Mouse (Mus musculus) G1E (cell line): ENCODE data around the gene Efl1. TPM values are rescaled to one million over a fixed set of nuclear protein-coding genes. Genes with fewer than 3 reads are reported as not detected.

Experiments used
- ATAC-seq: 2 replicates; pipeline ENCODE4 v1.8.0; 2016; ENCODE audit warnings: mild to moderate bottlenecking; ENCODE audit not compliant: insufficient number of reproducible peaks, poor library complexity, low FRiP score, severe bottlenecking; ENCODE audit errors: extremely low read depth
- DNase-seq: peaks from one replicate; pipeline ENCODE4 v3.0.0; 2012; ENCODE audit warnings: low spot score
- H3K27me3 ChIP-seq: 2 replicates; pipeline ENCODE4 v1.6.1; 2012; ENCODE audit warnings: mild to moderate bottlenecking, low read length, inconsistent platforms; ENCODE audit not compliant: insufficient read depth
- H3K36me3 ChIP-seq: replicated peaks from 2 replicates; pipeline ENCODE3; 2012; ENCODE audit warnings: mild to moderate bottlenecking, inconsistent platforms
- H3K4me1 ChIP-seq: 2 replicates; pipeline ENCODE4 v1.6.1; 2012; ENCODE audit warnings: low read depth, low read length, inconsistent platforms, mixed read lengths; ENCODE audit not compliant: insufficient read depth
- H3K4me3 ChIP-seq: 2 replicates; pipeline ENCODE4 v1.5.1; 2012; ENCODE audit warnings: low read depth, mild to moderate bottlenecking, inconsistent platforms, low read length, moderate library complexity, mixed read lengths
- H3K9me3 ChIP-seq: replicated peaks from 2 replicates; pipeline ENCODE4 v1.6.1; 2012; ENCODE audit warnings: inconsistent platforms
- CTCF ChIP-seq: IDR thresholded peaks from 2 replicates; pipeline ENCODE4 v1.5.1; 2012; ENCODE audit warnings: low read depth, low read length, inconsistent platforms, mixed read lengths
- GATA1 ChIP-seq: IDR thresholded peaks from 2 replicates; pipeline ENCODE4 v1.6.1; 2012; ENCODE audit warnings: borderline replicate concordance, low read length, inconsistent platforms, mixed read lengths
- GATA2 ChIP-seq: IDR thresholded peaks from 2 replicates; pipeline ENCODE4 v1.6.1; 2012; ENCODE audit warnings: low read depth, low read length, inconsistent platforms, borderline replicate concordance
- POLR2AphosphoS5 ChIP-seq: IDR thresholded peaks from 2 replicates; pipeline ENCODE4 v1.6.1; 2012; ENCODE audit warnings: low read depth, low read length, inconsistent platforms; ENCODE audit not compliant: insufficient replicate concordance
- TAL1 ChIP-seq: conservative IDR thresholded peaks from 2 replicates; pipeline ENCODE4 v1.6.1; 2012; ENCODE audit warnings: low read depth, low read length, inconsistent platforms, mixed read lengths
- polyA plus RNA-seq: library from polyadenylated mRNA; stranded (reverse); fragments of >175 nt; gene quantifications from 2 replicates; pipeline ENCODE4 v1.2.3, GENCODE M21; 2012
- total RNA-seq, 2 experiments: library from RNA; stranded (forward) in 1 of 2; stranded (reverse) in 1 of 2; fragments of 200-1000 nt in 1 of 2; fragments of >200 nt in 1 of 2; fragmentation: Nextera tagmentation in 1 of 2; gene quantifications; 2 replicates each; pipeline ENCODE4 v1.2.3; 2014 to 2017

Efl1 gene
- total and polyA plus RNA-seq, 3 experiments, result 3.7 to 31.9 (median 23.0) TPM

DNA sequence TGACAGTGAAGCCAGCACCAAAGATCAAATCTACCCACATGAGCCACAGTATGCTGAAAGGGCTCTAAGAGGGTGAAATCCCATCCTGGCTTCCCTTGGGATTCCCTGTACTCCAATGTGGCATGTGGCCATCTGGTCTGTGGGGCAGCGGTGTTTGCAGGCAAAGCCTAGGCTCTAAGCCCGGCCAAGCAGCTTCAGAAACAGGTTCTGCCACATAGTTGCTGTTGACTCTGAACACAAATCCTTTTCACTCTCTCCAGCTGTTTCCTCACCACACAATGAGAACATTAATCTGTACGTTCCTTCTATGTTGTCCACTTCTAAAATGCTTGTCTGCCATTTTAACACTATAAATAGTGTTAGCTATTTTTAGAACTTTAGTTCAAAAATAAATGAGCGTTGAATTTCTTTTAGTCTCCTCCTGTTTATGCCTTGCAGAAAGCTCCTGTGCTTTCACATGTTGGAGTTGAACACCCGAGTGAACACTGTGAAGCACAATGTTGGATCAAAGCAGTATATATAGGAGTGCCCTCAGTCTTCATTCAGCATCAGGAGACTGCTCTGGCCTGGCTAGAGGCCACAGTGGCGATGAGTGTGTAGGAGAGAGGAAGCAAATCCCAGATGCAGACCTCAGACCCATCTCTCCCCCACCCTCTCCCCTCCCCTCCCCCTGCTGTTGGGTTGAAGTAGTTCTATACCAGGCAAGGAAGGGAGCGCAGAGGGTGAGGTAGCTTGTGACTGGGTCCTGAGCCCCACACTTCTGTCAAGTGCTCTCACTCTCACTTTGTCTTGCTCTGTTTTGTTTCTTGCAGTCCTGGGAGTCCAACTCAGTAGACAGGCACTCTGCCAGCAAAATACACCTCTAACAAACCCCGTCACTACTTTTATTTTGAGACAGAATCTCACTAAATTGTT lies 104.0 kb downstream of the Efl1 start:
- Histone ChIP-seq H3K27me3 (no peaks in the 10 kb centered on the region), H3K4me1 (no peaks in the 10 kb centered on the region), H3K36me3 (peaks cover 81% of the 10 kb centered on the region), H3K4me3 (no peak overlapping the region), H3K9me3 (no peaks in the 10 kb centered on the region)
- ATAC-seq (no peak), DNase-seq (no peak)
- TF ChIP-seq GATA1 (no peak), CTCF (no peak), POLR2AphosphoS5 (no peak), TAL1 (no peak), GATA2 (no peak)

- ATAC-seq, result no peak
- H3K36me3 ChIP-seq, result peaks cover 68% of the 10 kb centered on the region
- no peaks in the 10 kb centered on the region for H3K9me3 ChIP-seq
- TF ChIP-seq POLR2AphosphoS5, result no peak
- no peak for TF ChIP-seq GATA2
- no peak for TF ChIP-seq TAL1
- no peak for TF ChIP-seq GATA1
- TF ChIP-seq CTCF, result no peak
- DNase-seq, result no peak
- H3K4me1 ChIP-seq, result no peaks in the 10 kb centered on the region
- H3K4me3 ChIP-seq, result no peak overlapping the region
- H3K27me3 ChIP-seq, result no peaks in the 10 kb centered on the region
Measured at GRCm38 (mm10) chr7:82755602-82756155, 107.3 kb downstream of the Efl1 start.

GRCm38 (mm10) chr7:82758521-82758920 lies 110.1 kb downstream of the Efl1 start:
- TF ChIP-seq GATA2, result no peak
- TF ChIP-seq CTCF, result no peak
- TF ChIP-seq GATA1, result no peak
- TF ChIP-seq TAL1, result no peak
- TF ChIP-seq POLR2AphosphoS5, result no peak
- no peak overlapping the region for H3K4me3 ChIP-seq
- no peaks in the 10 kb centered on the region for H3K4me1 ChIP-seq
- H3K36me3 ChIP-seq, result peaks cover 65% of the 10 kb centered on the region
- no peaks in the 10 kb centered on the region for H3K9me3 ChIP-seq
- ATAC-seq (no peak), DNase-seq (no peak)
- no peaks in the 10 kb centered on the region for H3K27me3 ChIP-seq

DNA sequence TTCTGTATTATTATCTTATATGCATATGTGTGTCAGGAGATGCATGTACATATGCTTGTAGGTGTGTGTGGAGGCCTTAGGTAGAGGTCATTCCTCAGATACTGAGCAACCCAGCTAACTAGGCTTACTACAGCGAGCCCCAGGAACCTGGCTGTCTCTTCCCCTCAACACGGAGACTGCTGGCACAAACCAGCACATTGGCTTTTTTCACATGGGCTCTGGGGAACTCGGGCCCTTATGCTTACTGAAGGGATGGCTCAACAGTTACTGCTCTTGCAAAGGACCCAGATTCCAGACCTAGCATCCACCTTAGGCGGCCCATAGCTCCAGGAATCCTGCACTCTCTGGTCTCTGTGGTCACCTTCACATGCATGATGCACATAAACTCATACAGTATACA lies 110.7 kb downstream of the Efl1 start:
- ATAC-seq (no peak), DNase-seq (no peak)
- no peaks in the 10 kb centered on the region for H3K4me1 ChIP-seq
- peaks cover 64% of the 10 kb centered on the region for H3K36me3 ChIP-seq
- no peaks in the 10 kb centered on the region for H3K27me3 ChIP-seq
- H3K4me3 ChIP-seq, result no peak overlapping the region
- H3K9me3 ChIP-seq, result no peaks in the 10 kb centered on the region
- TF ChIP-seq GATA1, result no peak
- TF ChIP-seq TAL1, result no peak
- no peak for TF ChIP-seq CTCF
- TF ChIP-seq GATA2, result no peak
- TF ChIP-seq POLR2AphosphoS5, result no peak

- TF ChIP-seq POLR2AphosphoS5 (no peak), CTCF (no peak), GATA2 (no peak), GATA1 (no peak), TAL1 (no peak)
- Histone ChIP-seq H3K9me3 (no peaks in the 10 kb centered on the region), H3K27me3 (no peaks in the 10 kb centered on the region), H3K4me3 (no peak overlapping the region), H3K4me1 (no peaks in the 10 kb centered on the region), H3K36me3 (peaks cover 68% of the 10 kb centered on the region)
- no peak for DNase-seq
- no peak for ATAC-seq
Measured at GRCm38 (mm10) chr7:82764951-82765350, 116.5 kb downstream of the Efl1 start.

GRCm38 (mm10) chr7:82766623-82767022 lies 118.2 kb downstream of the Efl1 start:
- H3K36me3 ChIP-seq, result peaks cover 66% of the 10 kb centered on the region
- no peak for TF ChIP-seq GATA1
- TF ChIP-seq TAL1, result no peak
- TF ChIP-seq GATA2, result no peak
- TF ChIP-seq CTCF, result no peak
- no peak for TF ChIP-seq POLR2AphosphoS5
- no peak for ATAC-seq
- no peaks in the 10 kb centered on the region for H3K27me3 ChIP-seq
- H3K4me1 ChIP-seq, result no peaks in the 10 kb centered on the region
- no peak overlapping the region for H3K4me3 ChIP-seq
- no peak for DNase-seq
- H3K9me3 ChIP-seq, result no peaks in the 10 kb centered on the region
